Mouse (Mus musculus) testis, adult 2 months (tissue): ENCODE results near the gene Lrrc28. TPM values are rescaled to one million over a fixed set of nuclear protein-coding genes. Genes with fewer than 3 reads are reported as not detected.
A peak's percentile ranks its signal among the peaks of the same experiment; 100 is the strongest.

Experiments
- H3K27ac ChIP-seq: fragments of 200-500 bp; 2 replicates; pipeline ENCODE4 v1.5.1; 2012; ENCODE audit warnings: low read depth, low read length; ENCODE audit not compliant: control insufficient read depth, insufficient read depth
- H3K27me3 ChIP-seq: fragments of 200-500 bp; 2 replicates; pipeline ENCODE4 v1.6.1; 2012; ENCODE audit warnings: mild to moderate bottlenecking, low read length, moderate library complexity; ENCODE audit not compliant: control insufficient read depth, insufficient read depth
- H3K36me3 ChIP-seq: fragments of 200-500 bp; 2 replicates; pipeline ENCODE4 v1.6.1; 2012; ENCODE audit warnings: mild to moderate bottlenecking, low read length; ENCODE audit not compliant: control insufficient read depth, insufficient read depth
- H3K4me1 ChIP-seq: fragments of 200-500 bp; 2 replicates; pipeline ENCODE4 v1.6.1; 2012; ENCODE audit warnings: low read length; ENCODE audit not compliant: control insufficient read depth, insufficient read depth
- H3K4me3 ChIP-seq: fragments of 200-500 bp; 2 replicates; pipeline ENCODE4 v1.5.1; 2012; ENCODE audit warnings: low read depth, mild to moderate bottlenecking, low read length, moderate library complexity, mixed read lengths; ENCODE audit not compliant: control insufficient read depth
- CTCF ChIP-seq: fragments of 200-500 bp; IDR thresholded peaks from 2 replicates; pipeline ENCODE4 v1.5.1; 2012; ENCODE audit warnings: low read depth, mild to moderate bottlenecking, inconsistent platforms, low read length, moderate library complexity; ENCODE audit not compliant: control insufficient read depth, insufficient read depth, insufficient replicate concordance
- POLR2A ChIP-seq: fragments of 200-500 bp; IDR thresholded peaks from 2 replicates; pipeline ENCODE4 v1.6.1; 2012; ENCODE audit warnings: low read depth, mild to moderate bottlenecking, inconsistent platforms, low read length, moderate library complexity; ENCODE audit not compliant: control insufficient read depth
- polyA plus RNA-seq: library from polyadenylated mRNA; depleted of rRNA; stranded (reverse); fragments of >200 nt; gene quantifications from 2 replicates; pipeline ENCODE4 v1.2.3, GENCODE M21; 2012

Gene Lrrc28
- polyA plus RNA-seq, 1 experiment = 565 TPM

DNA sequence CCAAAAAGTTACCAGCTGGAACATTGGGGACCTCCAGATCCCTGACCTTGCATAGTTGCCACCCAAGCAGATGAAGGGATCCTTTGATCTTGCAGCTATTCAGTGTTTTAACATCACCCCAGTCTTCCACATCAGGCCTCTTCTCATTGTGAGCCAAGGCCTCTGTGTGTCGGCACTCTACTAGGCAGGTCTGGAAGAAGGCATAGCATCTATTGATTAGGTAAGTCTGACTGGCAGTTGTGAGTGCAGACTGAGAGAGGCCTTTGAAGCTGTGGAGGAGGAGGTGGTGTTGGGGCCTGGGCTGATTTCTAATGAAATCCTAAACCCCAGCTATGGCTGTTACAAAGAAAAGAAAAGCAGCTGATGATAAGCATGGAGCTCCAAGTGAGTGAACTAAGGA lies 10.1 kb upstream of the Lrrc28 start:
- Histone ChIP-seq H3K36me3 (no peaks in the 10 kb centered on the region), H3K27ac (peak overlapping the region; percentile 30; the same call in 1 of the 2 replicates), H3K27me3 (no peaks in the 10 kb centered on the region), H3K4me3 (peak overlapping the region; percentile 81), H3K4me1 (peaks cover 7% of the 10 kb centered on the region)
- TF ChIP-seq CTCF (no peak), POLR2A (no peak)

DNA sequence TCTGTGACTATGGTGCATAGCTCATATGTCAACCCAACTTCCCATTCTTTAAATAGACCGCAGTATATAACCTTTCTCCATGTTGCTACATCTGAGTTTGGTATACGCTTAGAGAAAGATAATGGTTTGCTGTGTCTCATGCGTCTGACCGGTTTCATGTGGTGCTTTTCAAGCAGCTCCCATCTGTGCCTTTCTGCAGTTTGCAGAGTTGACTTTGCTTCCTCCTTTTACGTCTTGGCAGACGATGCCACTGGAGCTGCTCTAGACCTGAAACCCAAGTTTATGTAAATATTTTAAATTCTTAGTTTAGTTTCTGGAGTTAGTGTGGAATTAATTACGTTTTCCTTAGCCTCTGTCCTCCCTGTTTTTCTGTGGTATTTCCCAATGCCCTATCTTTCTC lies 9.6 kb upstream of the Lrrc28 start:
- peak overlapping the region; percentile 30; the same call in 1 of the 2 replicates for H3K27ac ChIP-seq

DNA sequence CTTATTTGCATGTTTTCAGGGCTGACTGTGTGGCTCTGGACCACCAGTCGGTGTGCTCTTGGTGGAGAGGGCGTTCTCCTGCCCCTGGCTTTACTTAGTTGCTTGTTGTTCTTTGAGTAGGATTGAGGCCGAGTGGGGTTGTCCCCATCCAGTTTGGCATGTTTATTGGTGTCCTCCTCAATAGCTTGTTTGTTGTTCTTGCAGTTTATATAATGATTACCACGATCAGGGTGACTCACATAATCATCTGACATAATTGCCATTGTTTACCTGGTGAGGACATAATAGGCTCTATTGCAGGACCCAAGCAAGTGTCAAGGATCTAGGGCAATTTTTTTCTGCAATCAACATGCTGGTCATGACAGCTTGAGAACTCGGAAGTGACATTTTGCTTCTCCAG lies 7.1 kb upstream of the Lrrc28 start:
- TF ChIP-seq CTCF (no peak), POLR2A (no peak)
- Histone ChIP-seq H3K27me3 (no peaks in the 10 kb centered on the region), H3K27ac (no peak overlapping the region), H3K4me1 (0 out of 2 replicates have a peak, but pooled peaks cover 2% of the 10 kb centered on the region), H3K4me3 (no peak overlapping the region), H3K36me3 (no peaks in the 10 kb centered on the region; the same call in 1 of the 2 replicates)

More for the DNA sequence above, 9.6 kb upstream of the Lrrc28 start:
- Histone ChIP-seq H3K36me3 (no peaks in the 10 kb centered on the region), H3K4me3 (peak overlapping the region; percentile 53; the same call in 1 of the 2 replicates), H3K4me1 (peaks cover 7% of the 10 kb centered on the region), H3K27me3 (no peaks in the 10 kb centered on the region)
- no peak for TF ChIP-seq CTCF
- no peak for TF ChIP-seq POLR2A

DNA sequence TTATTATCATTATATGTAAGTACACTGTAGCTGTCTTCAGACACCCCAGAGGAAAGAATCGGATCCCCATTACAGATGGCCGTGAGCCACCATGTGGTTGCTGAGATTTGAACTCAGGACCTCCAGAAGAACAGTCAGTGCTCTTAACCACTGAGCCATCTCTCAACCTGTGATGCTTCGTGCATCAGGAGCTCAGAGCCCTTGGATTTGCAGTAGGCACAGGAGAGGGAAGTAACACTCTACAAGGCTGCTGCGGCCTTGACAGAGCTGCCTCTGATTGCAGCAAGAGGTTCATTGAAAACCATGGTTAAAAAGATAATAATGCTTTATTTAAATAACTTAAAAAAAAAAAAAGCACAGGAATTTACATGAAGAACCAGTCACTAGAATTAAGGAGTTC lies 3.3 kb upstream of the Lrrc28 start:
- peaks cover 4% of the 10 kb centered on the region for H3K4me1 ChIP-seq
- H3K4me3 ChIP-seq = no peak overlapping the region
- no peaks in the 10 kb centered on the region; the same call in 1 of the 2 replicates for H3K36me3 ChIP-seq
- H3K27ac ChIP-seq = no peak overlapping the region
- no peak for TF ChIP-seq POLR2A
- no peak for TF ChIP-seq CTCF
- H3K27me3 ChIP-seq = no peaks in the 10 kb centered on the region

DNA sequence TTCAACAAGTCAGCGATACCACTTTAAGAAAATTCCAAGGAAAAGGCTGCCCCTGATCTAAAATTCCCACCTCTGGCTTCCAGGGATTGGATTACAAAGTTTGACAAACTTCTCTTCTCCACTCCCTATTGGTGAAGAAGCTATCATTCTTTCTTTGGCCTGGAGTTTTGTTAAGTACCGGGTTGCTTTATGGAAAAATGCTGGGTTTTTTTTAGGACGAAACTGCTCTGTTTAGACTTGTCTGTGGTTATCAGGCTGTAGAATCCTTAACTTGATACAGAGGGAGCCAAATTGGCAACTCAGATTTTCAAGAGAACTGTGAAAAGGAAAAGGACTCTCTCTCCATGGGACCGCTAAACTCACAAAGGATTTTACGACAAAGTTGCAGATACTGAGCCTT lies 2.2 kb upstream of the Lrrc28 start, which contains the start of gene Ttc23:
TSS of gene Ttc23 (plus strand) at position 134 of the 400 bp plus-strand sequence.
- TF ChIP-seq CTCF (no peak), POLR2A (no peak)
- Histone ChIP-seq H3K36me3 (no peaks in the 10 kb centered on the region; the same call in 1 of the 2 replicates), H3K4me3 (peak within 1 kb of the TSS; percentile 98), H3K27me3 (no peaks in the 10 kb centered on the region), H3K4me1 (peaks cover 5% of the 10 kb centered on the region), H3K27ac (no peak within 1 kb of the TSS)

DNA sequence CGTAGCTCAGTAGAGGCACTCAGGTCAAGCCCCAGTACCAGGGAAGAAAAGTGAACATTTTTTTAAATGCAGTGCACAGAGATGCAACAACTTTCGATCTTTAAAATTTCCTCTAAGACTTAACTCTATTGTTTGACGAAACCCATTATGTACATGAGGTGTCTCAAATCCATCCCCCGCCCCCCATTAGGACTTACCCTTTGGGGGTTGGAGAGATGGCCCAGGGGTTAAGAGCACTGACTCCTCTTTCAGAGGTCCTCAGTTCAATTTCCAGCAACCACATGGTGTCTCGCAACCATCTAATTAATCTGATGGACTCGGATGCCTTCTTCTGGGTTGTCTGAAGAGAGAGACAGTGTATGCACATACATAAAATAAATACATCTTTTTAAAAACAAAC lies 1.1 kb upstream of the Lrrc28 start:
- Histone ChIP-seq H3K4me1 (peaks cover 5% of the 10 kb centered on the region), H3K36me3 (no peaks in the 10 kb centered on the region; the same call in 1 of the 2 replicates), H3K27ac (peak overlapping the region; percentile 95), H3K4me3 (peak overlapping the region; percentile 98), H3K27me3 (no peaks in the 10 kb centered on the region)
- TF ChIP-seq POLR2A (no peak), CTCF (no peak)

DNA sequence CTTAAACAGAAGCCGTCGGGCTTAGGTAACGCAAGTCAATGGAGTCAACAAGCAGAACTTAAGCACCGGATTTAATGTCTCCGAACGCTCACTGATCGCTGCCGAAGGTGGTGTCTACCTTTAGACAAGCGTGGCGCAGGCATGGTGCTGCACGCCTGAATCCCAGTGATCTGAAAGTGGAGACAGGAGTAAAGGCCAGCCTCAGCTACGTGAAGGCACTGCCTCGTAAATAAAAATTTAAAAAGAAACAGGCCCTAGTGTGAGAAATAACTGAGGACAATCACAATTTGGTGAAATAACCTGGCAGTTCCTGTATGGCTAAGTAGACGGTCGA lies 580 bp upstream of the Lrrc28 start:
- no peaks in the 10 kb centered on the region; the same call in 1 of the 2 replicates for H3K36me3 ChIP-seq
- peak overlapping the region; percentile 95 for H3K27ac ChIP-seq
- TF ChIP-seq CTCF (no peak), POLR2A (no peak)
- H3K4me3 ChIP-seq = peak overlapping the region; percentile 98
- H3K4me1 ChIP-seq = peaks cover 5% of the 10 kb centered on the region
- no peaks in the 10 kb centered on the region for H3K27me3 ChIP-seq
